Mouse (Mus musculus) MEL (cell line): ENCODE data around the gene Tpmt. TPM values are rescaled to one million over a fixed set of nuclear protein-coding genes. Genes with fewer than 3 reads are reported as not detected.

Source experiments
- DNase-seq: peaks from one replicate; pipeline ENCODE4 v3.0.0; 2011; ENCODE audit warnings: low read depth, low spot score
- H3K27ac ChIP-seq: 2 replicates; pipeline ENCODE4 v1.5.1; 2012; ENCODE audit warnings: low read depth, mild to moderate bottlenecking, control low read depth, low read length, moderate library complexity; ENCODE audit not compliant: control insufficient read depth
- H3K27me3 ChIP-seq, 2 experiments: fragments of 150-350 bp in 1 of 2; sonication (generic) in 1 of 2; 2 replicates each; pipeline ENCODE4 v1.6.1; 2012; ENCODE audit warnings: low read length in 2 of 2, mild to moderate bottlenecking in 2 of 2, improper control_type of control experiment in 1 of 2, moderate library complexity in 1 of 2; ENCODE audit not compliant: insufficient read depth in 2 of 2, control insufficient read depth in 1 of 2
- H3K36me3 ChIP-seq, 2 experiments: 2 replicates each; pipeline ENCODE4 v1.6.1; 2012 to 2014; ENCODE audit warnings: low read length in 2 of 2, improper control_type of control experiment in 1 of 2, inconsistent platforms in 1 of 2, mild to moderate bottlenecking in 1 of 2; ENCODE audit not compliant: insufficient read depth in 2 of 2, control insufficient read depth in 1 of 2
- H3K4me1 ChIP-seq, 2 experiments: fragments of 150-350 bp in 1 of 2; sonication (generic) in 1 of 2; 2 replicates each; pipeline ENCODE4 v1.6.1; 2012; ENCODE audit warnings: low read length in 2 of 2, improper control_type of control experiment in 1 of 2, mild to moderate bottlenecking in 1 of 2; ENCODE audit not compliant: insufficient read depth in 2 of 2, control insufficient read depth in 1 of 2
- H3K4me3 ChIP-seq, 2 experiments: fragments of 150-350 bp in 1 of 2; sonication (generic) in 1 of 2; 2 replicates each; pipeline ENCODE4 v1.5.1; 2012; ENCODE audit warnings: low read depth in 2 of 2, low read length in 2 of 2, mild to moderate bottlenecking in 2 of 2, moderate library complexity in 2 of 2, control low read depth in 1 of 2, improper control_type of control experiment in 1 of 2; ENCODE audit not compliant: control insufficient read depth in 1 of 2, insufficient read depth in 1 of 2
- H3K79me2 ChIP-seq: 2 replicates; pipeline ENCODE4 v1.6.1; 2012; ENCODE audit warnings: mild to moderate bottlenecking, low read length, moderate library complexity; ENCODE audit not compliant: control insufficient read depth, poor library complexity, insufficient read depth
- H3K9ac ChIP-seq: 2 replicates; pipeline ENCODE4 v1.6.1; 2012; ENCODE audit warnings: low read depth, mild to moderate bottlenecking, control low read depth, low read length, moderate library complexity; ENCODE audit not compliant: control insufficient read depth, poor library complexity, severe bottlenecking
- H3K9me3 ChIP-seq: fragments of 150-350 bp; sonication (generic); replicated peaks from 2 replicates; pipeline ENCODE4 v1.6.1; 2012; ENCODE audit warnings: mild to moderate bottlenecking, low read length, improper control_type of control experiment, moderate library complexity; ENCODE audit not compliant: insufficient read depth
- BHLHE40 ChIP-seq: IDR thresholded peaks from 2 replicates; pipeline ENCODE4 v1.6.1; 2012; ENCODE audit warnings: low read depth, mild to moderate bottlenecking, inconsistent platforms, low read length, improper control_type of control experiment, borderline replicate concordance
- CTCF ChIP-seq, 3 experiments: IDR thresholded peaks in 2 of 3; conservative IDR thresholded peaks in 1 of 3; 2 replicates each; pipeline ENCODE4 v1.5.1; 2011 to 2012; ENCODE audit warnings: low read length in 3 of 3, low read depth in 2 of 3, mild to moderate bottlenecking in 2 of 3, improper control_type of control experiment in 1 of 3, inconsistent platforms in 1 of 3, mixed read lengths in 1 of 3, moderate library complexity in 1 of 3; ENCODE audit not compliant: control insufficient read depth in 1 of 3, insufficient read depth in 1 of 3, poor library complexity in 1 of 3, severe bottlenecking in 1 of 3
- E2F4 ChIP-seq: IDR thresholded peaks from 2 replicates; pipeline ENCODE4 v1.6.1; 2011; ENCODE audit warnings: low read depth, low read length, improper control_type of control experiment, borderline replicate concordance
- EP300 ChIP-seq, 2 experiments: IDR thresholded peaks; 2 replicates each; pipeline ENCODE4 v1.6.1; 2011; ENCODE audit warnings: improper control_type of control experiment in 2 of 2, low read length in 2 of 2, low read depth in 1 of 2, mild to moderate bottlenecking in 1 of 2
- ETS1 ChIP-seq: IDR thresholded peaks from 2 replicates; pipeline ENCODE4 v1.6.1; 2012; ENCODE audit warnings: low read depth, mild to moderate bottlenecking, inconsistent platforms, low read length, improper control_type of control experiment, moderate library complexity
- GABPA ChIP-seq: IDR thresholded peaks from 2 replicates; pipeline ENCODE4 v1.6.1; 2012; ENCODE audit warnings: low read depth, mild to moderate bottlenecking, inconsistent platforms, low read length, improper control_type of control experiment, moderate library complexity
- GATA1 ChIP-seq: IDR thresholded peaks from 2 replicates; pipeline ENCODE4 v1.6.1; 2011; ENCODE audit warnings: low read depth, low read length, improper control_type of control experiment
- JUND ChIP-seq: IDR thresholded peaks from 2 replicates; pipeline ENCODE4 v1.6.1; 2011; ENCODE audit warnings: low read depth, mild to moderate bottlenecking, improper control_type of control experiment, low read length
- MAFK ChIP-seq: IDR thresholded peaks from 2 replicates; pipeline ENCODE4 v1.6.1; 2011; ENCODE audit warnings: low read depth, mild to moderate bottlenecking, low read length, improper control_type of control experiment, borderline replicate concordance
- MAX ChIP-seq: IDR thresholded peaks from 2 replicates; pipeline ENCODE4 v1.6.1; 2011; ENCODE audit warnings: low read length, improper control_type of control experiment
- MAZ ChIP-seq: IDR thresholded peaks from 2 replicates; pipeline ENCODE4 v1.6.1; 2012; ENCODE audit warnings: low read depth, mild to moderate bottlenecking, inconsistent platforms, low read length, improper control_type of control experiment
- MEF2A ChIP-seq: IDR thresholded peaks from 2 replicates; pipeline ENCODE4 v1.6.1; 2014; ENCODE audit warnings: low read depth, mild to moderate bottlenecking, inconsistent platforms, low read length, improper control_type of control experiment; ENCODE audit not compliant: poor library complexity, insufficient replicate concordance, severe bottlenecking; ENCODE audit errors: extremely low read depth
- MXI1 ChIP-seq: IDR thresholded peaks from 2 replicates; pipeline ENCODE4 v1.6.1; 2011; ENCODE audit warnings: mild to moderate bottlenecking, low read depth, low read length, improper control_type of control experiment
- MYB ChIP-seq: IDR thresholded peaks from 2 replicates; pipeline ENCODE4 v1.6.1; 2011; ENCODE audit warnings: mild to moderate bottlenecking, low read depth, low read length, improper control_type of control experiment
- MYC ChIP-seq: IDR thresholded peaks from 2 replicates; pipeline ENCODE4 v1.6.1; 2011; ENCODE audit warnings: low read depth, mild to moderate bottlenecking, low read length, improper control_type of control experiment, moderate library complexity
- RAD21 ChIP-seq: IDR thresholded peaks from 2 replicates; pipeline ENCODE4 v1.6.1; 2011; ENCODE audit warnings: mild to moderate bottlenecking, low read depth, low read length, improper control_type of control experiment
- SIN3A ChIP-seq: IDR thresholded peaks from 2 replicates; pipeline ENCODE4 v1.6.1; 2012; ENCODE audit warnings: low read length, improper control_type of control experiment, inconsistent platforms
- SMC3 ChIP-seq: IDR thresholded peaks from 2 replicates; pipeline ENCODE4 v1.6.1; 2011; ENCODE audit warnings: low read depth, low read length, improper control_type of control experiment
- TBP ChIP-seq: IDR thresholded peaks from 2 replicates; pipeline ENCODE4 v1.8.0; 2011; ENCODE audit warnings: low read depth, low read length, improper control_type of control experiment
- TCF12 ChIP-seq: IDR thresholded peaks from 2 replicates; pipeline ENCODE4 v1.6.1; 2014; ENCODE audit warnings: low read depth, mild to moderate bottlenecking, inconsistent platforms, low read length, improper control_type of control experiment, moderate library complexity
- UBTF ChIP-seq: IDR thresholded peaks from 2 replicates; pipeline ENCODE4 v1.6.1; 2012; ENCODE audit warnings: low read depth, mild to moderate bottlenecking, inconsistent platforms, low read length, improper control_type of control experiment, moderate library complexity, borderline replicate concordance; ENCODE audit not compliant: insufficient read depth
- USF2 ChIP-seq, 2 experiments: IDR thresholded peaks; 2 replicates each; pipeline ENCODE4 v1.6.1; 2011 to 2012; ENCODE audit warnings: improper control_type of control experiment in 2 of 2, low read length in 2 of 2, borderline replicate concordance in 1 of 2, inconsistent platforms in 1 of 2, low read depth in 1 of 2, mild to moderate bottlenecking in 1 of 2; ENCODE audit not compliant: insufficient read depth in 1 of 2
- ZMIZ1 ChIP-seq: IDR thresholded peaks from 2 replicates; pipeline ENCODE4 v1.6.1; 2012; ENCODE audit warnings: low read depth, mild to moderate bottlenecking, inconsistent platforms, low read length, improper control_type of control experiment, moderate library complexity
- polyA plus RNA-seq, 2 experiments: library from polyadenylated mRNA; stranded (reverse) in 1 of 2; unstranded in 1 of 2; fragments of >175 nt in 1 of 2; fragments of >200 nt in 1 of 2; gene quantifications; 2 replicates each; pipeline versions ENCODE4 v1.2.1 to v1.2.4; 2012; ENCODE audit warnings: low replicate concordance in 2 of 2, low read depth in 1 of 2; ENCODE audit not compliant: insufficient read length in 2 of 2, insufficient read depth in 1 of 2, missing spikeins in 1 of 2
- total RNA-seq: library from RNA; depleted of rRNA; stranded (reverse); fragments of 300-350 nt; gene quantifications from 2 replicates; pipeline ENCODE4 v1.2.3, GENCODE M21; 2012

Tpmt gene
- total and polyA plus RNA-seq, 3 experiments, result 2.5 to 3.9 TPM; not detected in 1

- no peaks in the 10 kb centered on the region for H3K27me3 ChIP-seq
- H3K79me2 ChIP-seq, result no peaks in the 10 kb centered on the region
- no peak overlapping the region for H3K27ac ChIP-seq
- peak; percentile 51 for DNase-seq
- no peak for TF ChIP-seq MEF2A
- peak; percentile 48 for TF ChIP-seq SMC3
- no peak for TF ChIP-seq SIN3A
- peak; percentile 31 for TF ChIP-seq RAD21
- TF ChIP-seq TCF12, result no peak
- TF ChIP-seq E2F4, result no peak
- TF ChIP-seq CTCF (IDR thresholded peaks at IDR 0.05 in 2 of 3, conservative IDR thresholded peaks at IDR 0.05 in 1 of 3; ENCODE audit: control insufficient read depth in 1 of 3, insufficient read depth in 1 of 3, low read depth in 2 of 3, low read length in 3 of 3, poor library complexity in 1 of 3, severe bottlenecking in 1 of 3), result peak; percentile 30 to 62 (median 57)
- TF ChIP-seq JUND, result no peak
- no peaks in the 10 kb centered on the region for H3K4me1 ChIP-seq
- H3K4me3 ChIP-seq, result no peak overlapping the region
- no peak overlapping the region for H3K9ac ChIP-seq
- H3K9me3 ChIP-seq, result no peaks in the 10 kb centered on the region
- H3K36me3 ChIP-seq, result peaks cover 0 to 5% of the 10 kb centered on the region in 2 experiments; a peak in 2 of 4 replicates
These were observed 34.3 kb upstream of the Tpmt start for GRCm38 (mm10) chr13:47078799-47079198.

DNA sequence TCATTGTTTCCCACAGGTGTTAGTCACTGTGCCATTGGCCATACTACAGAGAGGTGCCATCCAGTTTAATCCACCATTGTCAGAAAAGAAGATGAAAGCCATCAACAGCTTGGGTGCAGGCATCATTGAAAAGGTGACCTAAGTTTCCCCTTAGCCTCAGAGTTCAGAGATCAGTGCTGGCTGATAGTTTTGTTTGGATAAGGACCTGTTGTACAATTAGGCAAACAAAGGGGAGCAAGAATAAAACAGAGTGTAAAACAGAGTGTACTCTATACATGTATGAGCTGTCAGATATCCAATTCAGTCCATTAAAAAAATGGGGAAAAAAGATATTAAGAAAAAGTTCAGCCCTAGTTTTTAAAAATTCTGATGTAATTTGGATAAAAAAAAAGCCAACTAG is 32.8 kb upstream of the Tpmt start:
- Histone ChIP-seq H3K9ac (no peak overlapping the region), H3K9me3 (no peaks in the 10 kb centered on the region), H3K36me3 (peaks cover 0 to 2% of the 10 kb centered on the region in 2 experiments; a peak in 1 of 4 replicates), H3K79me2 (no peaks in the 10 kb centered on the region), H3K27me3 (no peaks in the 10 kb centered on the region), H3K4me1 (no peaks in the 10 kb centered on the region), H3K4me3 (no peak overlapping the region), H3K27ac (no peak overlapping the region)
- no peak for DNase-seq
- TF ChIP-seq UBTF (no peak), BHLHE40 (no peak), MAZ (no peak), TCF12 (no peak), E2F4 (no peak), ZMIZ1 (no peak)

- H3K4me1 ChIP-seq, result no peaks in the 10 kb centered on the region
- H3K27me3 ChIP-seq, result no peaks in the 10 kb centered on the region
- no peak overlapping the region for H3K4me3 ChIP-seq
- no peaks in the 10 kb centered on the region for H3K79me2 ChIP-seq
- H3K9me3 ChIP-seq, result no peaks in the 10 kb centered on the region
- H3K9ac ChIP-seq, result no peak overlapping the region
- H3K27ac ChIP-seq, result no peak overlapping the region
- no peak for DNase-seq
- TF ChIP-seq MYB, result no peak
- no peak for TF ChIP-seq TCF12
- TF ChIP-seq MXI1, result no peak
- no peak for TF ChIP-seq SMC3
- no peak for TF ChIP-seq ETS1
- TF ChIP-seq EP300 (IDR thresholded peaks at IDR 0.05; ENCODE audit: low read depth in 1 of 2, low read length in 2 of 2), result no peak
- TF ChIP-seq USF2 (IDR thresholded peaks at IDR 0.05; ENCODE audit: borderline replicate concordance in 1 of 2, insufficient read depth in 1 of 2, low read depth in 1 of 2, low read length in 2 of 2), result no peak
- no peak for TF ChIP-seq RAD21
- no peak for TF ChIP-seq MYC
- TF ChIP-seq MAX, result no peak
- no peak for TF ChIP-seq TBP
- no peak for TF ChIP-seq MAFK
- TF ChIP-seq GATA1, result no peak
- TF ChIP-seq E2F4, result no peak
- TF ChIP-seq GABPA, result no peak
- peaks cover 0 to 2% of the 10 kb centered on the region in 2 experiments; a peak in 1 of 4 replicates for H3K36me3 ChIP-seq
These were observed 31.6 kb upstream of the Tpmt start for GRCm38 (mm10) chr13:47076156-47076555.
